Mouse (Mus musculus): Measurements from ENCODE around the gene Otud7b.
"Not testable (repeated sequence)": the region's sequence is repeated elsewhere in the genome, so short reads cannot be mapped to it uniquely, and the experiment has no call there.

DNA sequence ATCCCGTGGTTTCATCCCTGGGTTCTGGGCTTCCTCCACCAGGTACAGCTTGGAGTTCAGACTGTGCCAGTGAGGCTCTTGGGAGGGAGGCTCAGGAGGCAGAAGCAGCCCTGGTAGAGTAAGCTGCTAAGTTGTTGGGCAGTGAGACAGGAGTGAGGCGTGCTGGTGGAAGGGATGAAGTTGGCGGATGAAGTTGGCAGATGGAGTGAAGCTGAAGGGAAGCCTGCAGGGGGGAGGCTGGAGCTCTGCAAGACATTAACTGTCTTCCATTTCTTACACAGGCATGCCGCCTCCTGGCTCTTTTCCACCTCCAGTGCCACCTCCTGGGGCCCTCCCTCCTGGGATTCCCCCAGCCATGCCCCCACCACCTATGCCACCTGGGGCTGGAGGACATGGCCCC lies 69.7 kb downstream of the Otud7b start:
- not testable (repeated sequence) for TF ChIP-seq CEBPB (IDR thresholded peaks at IDR 0.05; ENCODE audit: low read depth); CTCF (IDR thresholded peaks at IDR 0.05; ENCODE audit: control insufficient read depth, insufficient read depth, insufficient read length); MAX (IDR thresholded peaks at IDR 0.05)

All from C2C12 (cell line).